Mouse (Mus musculus) telencephalon, adult 2 months (tissue): ENCODE data around the gene Sox21.

Experiments
- DNase-seq: peaks from one replicate; pipeline ENCODE4 v3.0.0-alpha.2; 2011; ENCODE audit warnings: low read depth, low spot score

Sox21 gene

DNA sequence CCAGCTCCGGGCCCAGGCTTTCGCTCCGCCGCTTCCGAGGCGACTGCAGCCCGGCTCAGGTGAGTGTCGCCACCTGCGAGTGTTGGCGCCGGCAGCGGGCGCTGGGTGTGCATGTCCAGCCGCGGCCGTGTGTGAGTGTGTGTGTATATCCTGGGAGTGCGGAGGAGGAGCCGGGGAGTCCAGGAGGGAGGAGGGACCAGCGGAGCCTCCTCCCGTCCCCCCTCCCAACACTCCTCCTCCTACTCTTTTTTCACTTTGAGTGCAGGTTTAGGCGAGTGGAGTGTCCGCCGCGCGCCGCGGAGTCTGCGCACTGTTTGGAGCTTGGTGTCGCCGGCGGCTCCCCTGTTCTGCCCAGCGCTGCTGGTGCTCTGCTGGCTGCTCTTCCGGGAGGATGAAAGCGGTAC, at the start of gene Sox21:
Gene Sox21 (minus strand): TSS at position 145 of the 404 bp plus-strand sequence.
- DNase-seq, result no peak

DNA sequence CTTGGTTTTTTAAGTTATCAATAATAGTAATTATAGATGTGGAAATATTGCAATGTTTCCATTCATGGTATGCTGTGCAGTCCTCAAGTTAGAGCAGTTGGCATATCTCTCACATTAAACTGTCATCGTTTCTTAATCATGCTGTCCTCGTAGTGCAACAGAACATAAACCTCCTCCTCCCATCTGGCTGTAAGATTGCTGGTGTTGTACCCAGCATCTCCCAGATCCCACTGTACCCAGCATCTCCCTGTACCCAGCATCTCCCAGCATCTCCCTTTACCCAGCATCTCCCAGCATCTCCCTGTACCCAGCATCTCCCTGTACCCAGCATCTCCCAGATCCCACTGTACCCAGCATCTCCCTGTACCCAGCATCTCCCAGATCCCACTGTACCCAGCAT, 49.3 kb upstream of the Sox21 start:
- DNase-seq, result peak; percentile 6

DNA sequence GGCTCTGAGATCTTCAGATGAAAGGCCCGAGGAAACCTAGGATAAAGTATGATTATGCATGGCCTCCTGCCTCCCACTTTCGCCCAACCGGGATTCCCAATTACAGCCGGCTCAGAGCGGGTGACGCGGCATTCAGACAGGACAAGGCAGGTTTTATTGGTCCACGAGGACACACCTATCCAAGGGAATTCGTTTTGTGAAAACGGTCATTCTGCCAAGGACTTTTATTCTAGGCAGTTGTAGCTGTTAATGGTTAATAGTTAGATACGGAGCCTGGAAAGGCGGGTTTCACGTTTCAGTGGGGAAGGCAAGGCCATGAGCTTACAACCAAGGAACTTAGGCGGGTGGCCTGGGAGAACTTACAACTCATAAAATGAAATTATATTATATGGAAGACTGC, 46.1 kb upstream of the Sox21 start:
- DNase-seq, result no peak

DNA sequence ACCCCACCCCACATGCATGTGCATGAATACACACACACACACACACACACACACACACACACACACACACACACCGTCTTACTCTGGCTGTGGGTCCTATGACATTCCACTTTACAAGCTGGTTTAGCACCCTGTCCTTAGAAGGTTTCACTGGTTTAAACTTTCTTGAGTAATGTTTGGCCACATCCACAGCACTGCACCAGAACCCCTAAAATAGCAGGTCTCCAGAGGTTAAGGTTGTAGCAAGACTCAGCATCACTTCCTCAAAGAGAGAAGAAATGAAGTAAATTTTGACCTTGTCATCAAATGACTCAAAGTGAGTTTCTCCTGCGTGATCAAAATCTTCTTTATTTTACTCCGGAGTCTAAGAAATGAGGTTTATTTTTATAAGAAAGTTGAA, 45.4 kb upstream of the Sox21 start:
- no peak for DNase-seq

DNA sequence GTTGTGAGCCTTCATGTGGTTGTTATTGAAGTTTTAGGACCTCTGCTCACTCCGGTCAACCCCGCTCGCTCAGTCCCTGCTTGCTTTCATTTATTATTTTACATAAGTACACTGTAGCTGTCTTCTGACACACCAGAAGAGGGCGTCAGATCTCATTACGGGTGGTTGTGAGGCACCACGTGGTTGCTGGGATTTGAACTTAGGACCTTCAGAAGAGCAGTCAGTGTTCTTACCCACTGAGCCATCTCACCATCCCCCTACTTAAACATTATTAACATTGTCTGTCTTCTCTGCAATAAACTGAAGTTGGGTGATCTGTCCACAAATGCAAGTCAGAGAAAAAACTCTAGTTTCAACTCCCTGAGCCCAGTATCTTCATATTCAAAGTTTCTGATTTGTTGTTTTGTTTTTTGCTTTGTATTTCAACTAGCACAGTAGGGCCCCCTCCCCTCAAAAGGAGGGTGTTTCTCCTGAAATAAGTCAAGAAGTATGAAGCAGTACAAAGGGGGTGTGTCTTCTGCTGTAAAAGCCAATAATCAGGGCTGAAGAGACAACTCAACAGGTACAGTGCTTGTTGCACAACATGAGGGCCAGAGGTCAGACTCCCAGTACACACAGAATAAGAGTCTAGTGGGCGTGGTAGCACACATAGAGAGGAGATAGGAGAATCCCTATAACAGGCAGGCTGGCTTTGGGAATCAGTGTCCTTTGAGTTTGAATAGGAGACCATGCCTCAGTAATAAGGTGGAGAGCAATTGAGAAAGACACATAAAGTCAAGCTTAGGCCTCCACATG, 41.1 kb upstream of the Sox21 start:
- no peak for DNase-seq

DNA sequence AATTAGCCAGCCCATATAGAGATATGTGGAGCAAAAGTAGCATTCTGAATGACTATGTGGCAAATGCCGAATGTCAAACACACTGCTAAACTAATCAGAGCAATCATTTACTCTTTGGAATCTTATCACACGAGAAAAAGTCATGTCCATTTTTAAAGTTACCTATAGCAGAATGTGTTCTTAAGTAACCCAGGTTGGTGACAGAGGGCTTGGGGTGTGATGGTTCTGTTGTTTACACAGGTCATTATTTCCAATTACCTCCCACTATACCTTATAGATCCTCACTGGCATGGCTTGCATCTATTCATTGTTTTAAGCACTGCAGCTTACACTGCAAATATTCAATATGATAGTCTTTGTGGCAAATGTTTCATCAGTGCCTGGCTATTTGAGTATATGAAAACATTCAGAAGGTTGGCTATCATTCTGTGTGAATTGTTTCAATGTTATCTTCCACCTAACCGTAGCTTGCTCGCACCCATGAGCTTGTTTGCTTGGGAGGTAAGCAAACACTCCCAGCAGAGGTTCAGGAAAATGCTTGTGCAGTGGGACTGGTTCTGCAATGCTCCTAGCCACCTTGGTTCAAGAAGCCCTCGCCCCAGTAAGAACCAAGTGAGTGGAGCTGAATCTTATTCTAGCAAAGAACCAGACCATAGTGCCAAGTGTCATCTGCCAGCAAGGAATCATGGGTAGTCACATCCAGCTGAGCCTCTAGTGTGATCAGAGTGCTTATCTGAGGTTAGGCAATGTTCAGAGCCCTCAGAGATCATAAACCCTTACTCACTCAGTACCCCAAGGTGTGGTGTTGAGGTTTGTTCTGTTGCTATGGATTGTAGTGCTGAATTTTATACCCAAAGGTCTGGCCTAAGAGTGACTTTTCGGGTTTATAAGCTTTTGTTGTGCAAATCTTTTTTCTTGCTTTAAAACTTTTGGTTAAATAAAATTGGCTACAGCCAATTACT, 36.0 kb upstream of the Sox21 start:
- no peak for DNase-seq

DNA sequence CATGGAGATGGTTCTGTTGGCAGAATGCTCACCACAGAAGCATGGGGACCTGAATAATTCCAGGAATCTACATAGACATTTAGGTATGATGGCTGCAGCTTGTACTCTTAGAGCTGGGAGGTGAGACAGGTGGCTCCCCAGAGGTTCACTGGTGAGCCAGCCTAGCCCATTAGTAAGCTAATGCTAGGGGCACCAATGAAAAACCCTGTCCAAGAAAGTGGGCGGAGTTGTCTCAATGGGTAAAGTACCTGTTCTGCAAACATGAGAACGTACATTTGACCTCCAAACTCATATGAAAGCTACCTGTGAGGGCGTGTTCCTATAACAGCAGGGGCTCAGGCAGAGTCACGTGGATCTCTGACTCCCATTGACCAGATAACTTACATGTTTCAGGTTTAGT, 32.0 kb upstream of the Sox21 start:
- no peak for DNase-seq

DNA sequence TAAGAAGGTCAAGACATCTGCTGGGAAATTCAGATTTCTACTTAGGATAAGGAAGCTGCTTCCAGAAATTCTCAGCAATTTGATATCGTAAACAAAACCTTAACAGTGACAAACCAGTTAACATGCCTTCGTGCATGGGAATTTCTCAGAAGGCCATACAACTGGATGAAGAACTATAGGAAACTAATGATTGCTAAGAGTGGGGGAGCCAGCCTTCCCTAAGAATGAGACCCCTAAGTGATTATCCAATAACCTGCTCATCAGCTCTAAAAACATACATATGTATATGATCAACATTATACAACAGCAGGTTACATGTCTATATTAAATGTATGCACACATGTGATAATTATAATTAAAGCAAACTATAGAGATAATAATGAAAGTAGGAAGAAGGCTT, 29.8 kb upstream of the Sox21 start, which contains the start of gene Gm9376:
Gene Gm9376 (plus strand): TSS at position 301 of the 400 bp plus-strand sequence.
- no peak for DNase-seq

DNA sequence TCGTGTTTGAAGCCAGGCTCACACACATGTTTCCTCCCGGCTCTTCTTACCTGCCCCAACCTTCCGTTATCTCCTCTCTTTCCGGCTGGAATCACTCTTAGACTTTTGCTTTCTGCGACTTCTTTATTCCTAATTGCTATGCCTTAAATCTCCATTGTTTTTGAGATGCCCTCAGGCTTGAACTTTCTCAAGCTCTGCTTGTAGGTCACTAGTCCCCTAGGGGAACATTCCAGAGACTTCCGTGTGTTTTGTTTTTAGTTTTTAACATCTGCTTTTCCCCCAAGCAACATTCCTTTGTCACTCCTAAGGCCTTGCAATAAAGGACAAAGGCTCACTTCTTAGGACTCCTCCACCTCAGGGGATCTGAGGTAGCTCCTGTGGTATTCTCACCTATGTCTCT, 16.6 kb upstream of the Sox21 start:
- DNase-seq, result no peak

DNA sequence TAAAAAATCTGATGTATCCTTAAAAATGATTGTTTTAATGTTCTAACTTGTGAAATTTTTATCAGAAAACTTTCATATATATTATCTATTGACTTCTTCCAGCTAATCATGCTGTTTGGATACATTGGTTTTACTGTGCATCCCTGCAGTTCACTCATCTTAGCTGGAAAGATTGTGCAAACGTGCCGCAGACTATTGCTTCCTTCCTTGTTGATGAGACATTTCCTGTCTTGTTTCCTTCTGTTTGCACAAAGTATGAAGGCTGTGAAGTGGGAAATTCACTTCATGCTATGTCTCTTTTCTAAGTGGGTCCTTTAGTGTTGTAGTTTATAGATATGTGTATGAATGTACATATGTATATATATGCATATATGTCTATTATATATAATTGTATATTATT, 4.6 kb upstream of the Sox21 start:
- no peak for DNase-seq

DNA sequence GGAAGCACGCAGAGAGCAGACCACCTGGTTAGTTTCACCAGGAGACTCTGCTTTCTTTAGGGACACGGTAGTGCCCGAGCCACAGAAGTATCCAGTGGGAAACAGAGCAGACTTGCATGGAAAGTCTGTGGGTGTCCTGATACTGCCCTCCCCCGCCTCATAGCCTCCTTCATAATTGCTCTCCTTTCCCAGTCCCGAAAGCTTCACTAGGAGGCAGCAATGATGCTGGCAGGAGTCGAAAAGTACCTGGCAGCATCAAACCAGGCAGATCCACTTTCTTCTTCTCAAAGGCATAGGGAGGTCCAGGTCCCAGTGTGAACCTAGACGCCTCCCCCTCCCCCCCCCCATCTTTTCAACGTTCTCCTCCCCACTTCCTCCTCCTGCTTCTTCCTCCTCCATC, 2.5 kb upstream of the Sox21 start:
- no peak for DNase-seq

DNA sequence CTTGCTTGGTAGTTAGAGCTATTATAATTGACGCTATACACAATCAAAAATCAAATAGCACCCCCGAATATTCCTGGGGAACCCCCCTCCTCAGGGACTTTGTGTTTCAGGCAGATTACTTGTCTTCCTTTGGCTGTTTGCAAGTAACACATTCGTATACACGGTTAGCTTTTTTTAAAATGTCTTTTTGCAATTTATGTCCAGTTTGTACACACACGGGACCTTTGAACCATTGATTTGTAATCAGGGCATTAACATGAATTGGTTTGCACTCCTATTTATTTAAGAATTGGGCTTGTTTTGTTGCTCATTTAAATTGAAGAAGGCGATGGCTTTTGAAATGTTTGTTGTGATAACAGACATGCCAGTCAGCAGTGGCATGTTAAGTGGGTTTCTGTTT, 956 bp upstream of the Sox21 start:
- DNase-seq, result no peak

DNA sequence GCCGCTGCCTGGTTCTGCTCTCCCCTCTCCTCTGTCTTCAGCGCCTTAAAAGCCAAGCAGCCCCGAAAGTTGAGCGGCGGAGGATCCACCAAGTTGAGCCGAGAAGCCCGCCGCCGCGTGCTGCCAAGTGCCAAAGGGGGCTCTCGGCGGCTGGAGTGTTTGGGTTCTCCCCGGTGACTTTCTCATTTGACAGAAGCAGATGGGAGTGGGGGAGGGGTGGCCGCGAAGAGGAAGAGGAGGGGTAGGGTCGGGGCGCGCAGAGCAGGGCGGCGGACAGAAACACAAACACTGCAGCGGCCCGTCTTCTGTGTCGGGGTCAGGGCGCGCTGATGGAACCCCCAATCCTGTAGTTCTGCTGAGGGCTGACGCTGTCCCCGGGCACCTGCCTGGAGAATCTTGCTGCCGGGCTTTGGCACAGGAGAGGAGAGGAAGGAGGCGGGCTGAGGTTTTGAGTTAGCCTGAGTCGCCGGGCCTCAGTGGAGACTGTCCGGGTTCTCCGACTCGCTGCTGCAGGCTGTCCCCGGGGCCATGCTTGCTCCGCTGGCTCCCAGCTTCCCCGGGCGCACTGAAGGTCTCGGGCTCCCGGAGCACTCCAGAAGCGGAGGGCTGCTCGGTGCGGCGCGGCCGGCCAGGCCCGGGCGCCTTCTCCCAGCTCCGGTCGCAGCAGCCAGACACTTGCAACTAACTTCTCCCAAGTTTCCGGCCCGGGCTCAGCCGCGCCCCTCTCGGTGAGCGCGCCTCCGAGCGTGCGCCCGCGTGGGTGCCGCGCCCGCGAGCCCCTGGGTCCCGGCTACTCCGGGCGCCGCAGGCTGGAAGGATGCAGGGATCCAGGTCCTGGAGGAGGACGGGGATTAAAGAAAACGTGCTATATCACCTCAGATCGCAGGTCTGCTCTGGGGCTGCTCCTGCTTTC, 601 bp downstream of the Sox21 start:
- no peak for DNase-seq

DNA sequence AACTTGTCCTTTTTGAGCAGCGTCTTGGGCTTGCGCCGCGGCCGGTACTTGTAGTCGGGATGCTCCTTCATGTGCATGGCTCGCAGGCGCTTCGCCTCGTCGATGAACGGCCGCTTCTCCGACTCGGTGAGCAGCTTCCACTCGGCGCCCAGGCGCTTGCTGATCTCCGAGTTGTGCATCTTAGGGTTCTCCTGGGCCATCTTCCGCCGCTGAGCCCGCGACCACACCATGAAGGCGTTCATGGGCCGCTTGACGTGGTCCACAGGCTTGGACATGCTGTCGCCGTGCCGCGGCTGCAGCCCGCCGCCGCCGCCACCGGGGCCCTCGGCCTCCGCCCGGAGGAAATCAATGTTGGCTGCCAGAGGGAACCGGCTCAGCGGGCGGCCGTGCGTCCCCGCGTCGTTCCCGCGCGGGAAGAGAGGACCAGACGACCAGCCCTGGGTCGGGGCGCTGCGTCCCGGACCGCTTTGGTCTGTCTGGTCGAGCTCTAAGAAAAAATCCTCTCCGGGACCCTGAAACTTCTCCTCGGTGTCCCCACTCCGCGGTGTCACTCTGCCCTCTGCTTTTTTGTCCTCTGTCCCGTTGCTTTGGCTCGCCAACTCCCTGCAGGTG, 1.4 kb downstream of the Sox21 start:
- no peak for DNase-seq

DNA sequence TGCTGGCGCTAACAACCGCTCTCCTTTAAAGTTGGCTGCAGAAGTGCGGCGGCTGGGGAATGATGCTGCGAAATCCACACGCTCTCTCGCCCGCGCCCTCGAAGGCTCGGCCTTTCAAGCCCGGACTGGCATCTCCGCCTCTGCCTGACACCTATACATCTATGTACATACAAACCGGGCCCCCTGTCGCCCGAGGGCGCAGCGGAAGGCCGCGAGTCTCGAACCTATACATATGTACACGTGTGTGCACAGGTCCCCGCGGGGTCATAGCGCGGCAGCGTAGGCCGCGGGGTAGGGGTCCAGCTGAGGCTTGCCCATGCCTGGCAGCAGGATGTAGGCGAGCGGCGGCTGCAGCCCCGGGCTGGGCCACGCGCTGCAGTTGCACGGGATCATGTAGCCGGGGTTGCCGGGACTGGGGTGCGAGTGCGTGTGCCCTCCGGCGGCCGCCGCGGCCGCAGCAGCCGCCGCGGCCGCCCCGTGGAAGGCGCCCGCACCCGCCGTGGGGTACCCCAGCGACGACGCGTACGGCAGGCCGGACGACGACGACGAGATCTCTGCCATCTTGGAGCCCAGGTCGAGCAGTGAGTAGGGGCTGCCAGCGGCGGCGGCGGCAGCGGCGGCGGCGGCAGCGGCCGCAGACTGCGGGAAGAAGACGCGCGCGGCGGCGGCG, 2.2 kb downstream of the Sox21 start:
- DNase-seq, result no peak

DNA sequence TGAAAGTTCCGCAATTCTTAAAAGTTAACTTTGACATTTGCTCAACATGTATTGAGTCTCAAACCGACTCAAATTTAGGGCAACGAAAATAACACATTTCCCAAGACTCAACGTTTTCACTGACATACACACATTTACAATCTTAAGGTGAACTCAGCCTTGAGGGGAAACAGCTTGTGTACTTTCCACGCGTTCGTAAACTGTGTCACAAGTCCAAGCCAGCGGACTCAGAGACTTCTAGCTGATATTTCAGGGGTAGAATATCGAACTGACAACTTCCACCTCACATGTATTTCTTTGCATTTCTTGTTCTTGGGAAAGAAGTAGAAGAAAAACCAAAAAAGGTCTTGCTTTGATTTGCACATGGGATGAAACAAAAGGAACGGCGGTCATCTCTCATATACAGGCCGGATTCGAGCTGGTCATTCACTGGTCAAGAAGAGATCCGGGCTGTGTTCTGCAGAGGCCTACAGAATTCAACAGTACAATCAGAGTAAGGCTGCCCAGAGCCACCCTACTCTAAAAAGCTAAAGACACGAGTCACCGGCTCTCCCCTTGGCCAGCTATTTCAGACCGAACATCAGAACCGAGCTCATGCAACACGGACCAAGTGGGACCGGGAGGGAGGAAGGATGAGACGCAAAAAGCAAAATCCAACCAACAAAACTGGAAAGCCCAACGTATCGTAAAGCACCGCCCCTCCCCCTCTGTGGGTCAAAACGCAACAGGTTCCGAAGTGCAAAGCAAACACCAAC, 2.9 kb downstream of the Sox21 start:
- no peak for DNase-seq

DNA sequence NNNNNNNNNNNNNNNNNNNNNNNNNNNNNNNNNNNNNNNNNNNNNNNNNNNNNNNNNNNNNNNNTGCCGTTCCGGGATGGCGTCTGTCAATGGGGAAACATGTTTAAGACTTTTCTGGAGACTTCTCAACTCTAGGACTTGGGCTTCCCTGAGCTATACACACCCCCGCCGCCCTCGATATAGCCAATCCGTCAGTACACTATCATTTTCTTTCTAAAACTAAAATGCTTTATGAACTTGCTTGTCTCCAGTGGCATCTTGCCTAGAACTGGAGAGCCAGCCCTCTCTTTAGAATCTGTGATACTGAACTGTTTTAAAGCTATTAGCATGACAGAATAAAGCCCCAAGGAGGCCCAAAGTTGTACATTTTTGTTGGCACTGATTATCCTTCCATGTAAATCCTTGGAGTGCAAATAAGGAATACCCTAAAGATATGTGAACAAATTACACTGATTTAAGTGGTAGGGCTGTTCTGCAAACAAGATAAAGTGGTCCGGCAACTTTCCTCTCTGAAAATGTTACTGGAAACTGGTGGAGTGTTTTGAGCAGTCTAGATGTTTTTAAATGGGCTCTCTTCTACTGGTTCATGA, 4.4 kb downstream of the Sox21 start:
- DNase-seq, result no peak

DNA sequence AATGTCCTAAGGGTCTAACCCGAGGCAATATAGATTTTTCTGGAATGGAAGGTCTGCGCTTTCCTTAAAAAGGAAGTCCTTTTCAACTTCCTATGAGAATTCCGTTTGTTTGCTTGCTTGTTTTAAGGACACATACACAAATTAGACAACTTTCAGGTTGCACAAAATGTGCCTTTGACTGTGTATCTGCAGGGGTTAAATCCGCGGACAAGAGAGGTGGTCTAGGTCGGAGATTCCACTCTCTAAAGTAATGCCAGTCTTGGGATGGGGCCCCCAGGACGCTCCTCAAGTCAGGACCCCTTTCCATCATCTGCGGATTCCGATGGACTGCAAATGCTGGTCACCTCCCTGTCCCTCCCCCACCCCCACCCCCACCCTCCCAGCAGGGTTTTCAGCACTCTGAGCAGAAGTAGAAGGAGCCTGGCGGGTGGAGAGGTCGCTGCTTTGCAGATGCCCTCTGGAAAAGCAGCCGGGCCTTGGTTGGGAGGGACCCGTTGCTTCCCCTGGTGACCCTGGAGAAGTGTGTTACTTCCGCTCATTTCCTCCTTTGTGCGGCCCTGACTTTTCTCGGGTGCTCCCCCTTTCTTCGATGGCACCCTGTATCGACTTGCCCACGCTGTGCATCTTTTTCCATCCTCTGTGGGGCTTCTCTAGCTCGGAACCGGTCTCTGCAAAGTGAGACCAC, 10.2 kb downstream of the Sox21 start:
- no peak for DNase-seq

DNA sequence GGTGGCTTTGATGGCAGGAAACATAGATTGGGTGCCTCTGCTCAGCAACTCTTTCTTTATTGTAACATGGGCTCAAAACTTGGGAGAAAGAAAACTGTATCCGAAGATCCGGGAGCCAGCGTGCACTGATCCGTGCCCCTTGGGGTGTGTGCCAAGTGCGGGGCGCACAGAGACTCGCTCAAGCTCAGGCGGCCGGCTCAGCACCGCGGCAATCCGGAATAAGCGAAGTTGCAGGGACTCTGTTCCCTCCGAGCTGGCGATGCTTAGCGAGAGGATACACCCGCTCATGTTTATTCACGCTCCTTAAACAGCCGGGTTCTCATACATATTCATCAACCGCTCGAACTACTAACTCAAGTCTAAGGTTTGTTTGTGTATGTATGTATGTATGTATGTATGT, 10.9 kb downstream of the Sox21 start:
- DNase-seq, result no peak
